Mouse (Mus musculus) neutrophil, adult 65 days (primary cell): ENCODE results near the gene Sin3a. TPM values are rescaled to one million over a fixed set of nuclear protein-coding genes. Genes with fewer than 3 reads are reported as not detected.

Source experiments
- total RNA-seq: library from RNA; stranded (reverse); gene quantifications from 2 replicates; pipeline ENCODE4 v1.2.4, GENCODE M21; 2023

Gene Sin3a
- total RNA-seq: 66.1 and 69.5 TPM in 2 replicates

DNA sequence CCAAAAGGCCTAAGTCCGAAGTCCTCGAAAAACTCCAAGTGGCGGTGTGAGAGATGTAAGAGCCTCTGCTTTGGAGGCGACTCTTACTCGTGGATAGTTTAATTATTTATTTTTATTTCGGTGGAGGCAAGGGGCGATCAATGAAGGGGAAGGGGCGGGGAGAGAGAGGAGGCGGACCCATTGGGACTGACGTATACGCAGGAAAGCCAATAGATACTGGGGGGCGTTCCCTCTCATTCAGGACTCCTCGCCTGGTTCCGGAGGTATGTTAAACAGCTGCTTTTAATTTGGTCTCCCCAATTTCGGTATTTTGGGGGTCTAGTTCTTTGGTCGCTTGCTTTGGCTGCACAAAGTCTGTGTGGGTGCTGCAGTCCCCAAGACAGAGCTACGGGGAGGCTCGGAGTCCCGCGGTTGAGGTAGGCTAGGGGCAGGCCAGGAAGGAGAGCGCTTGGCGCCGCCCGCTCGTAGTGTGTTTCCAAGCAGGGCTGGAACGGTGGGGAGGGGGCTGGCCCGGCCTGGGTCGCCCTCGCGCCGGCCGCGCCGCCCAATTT, at the start of gene Sin3a:
TSS of gene Sin3a (plus strand) at position 240 of the 551 bp plus-strand sequence.

DNA sequence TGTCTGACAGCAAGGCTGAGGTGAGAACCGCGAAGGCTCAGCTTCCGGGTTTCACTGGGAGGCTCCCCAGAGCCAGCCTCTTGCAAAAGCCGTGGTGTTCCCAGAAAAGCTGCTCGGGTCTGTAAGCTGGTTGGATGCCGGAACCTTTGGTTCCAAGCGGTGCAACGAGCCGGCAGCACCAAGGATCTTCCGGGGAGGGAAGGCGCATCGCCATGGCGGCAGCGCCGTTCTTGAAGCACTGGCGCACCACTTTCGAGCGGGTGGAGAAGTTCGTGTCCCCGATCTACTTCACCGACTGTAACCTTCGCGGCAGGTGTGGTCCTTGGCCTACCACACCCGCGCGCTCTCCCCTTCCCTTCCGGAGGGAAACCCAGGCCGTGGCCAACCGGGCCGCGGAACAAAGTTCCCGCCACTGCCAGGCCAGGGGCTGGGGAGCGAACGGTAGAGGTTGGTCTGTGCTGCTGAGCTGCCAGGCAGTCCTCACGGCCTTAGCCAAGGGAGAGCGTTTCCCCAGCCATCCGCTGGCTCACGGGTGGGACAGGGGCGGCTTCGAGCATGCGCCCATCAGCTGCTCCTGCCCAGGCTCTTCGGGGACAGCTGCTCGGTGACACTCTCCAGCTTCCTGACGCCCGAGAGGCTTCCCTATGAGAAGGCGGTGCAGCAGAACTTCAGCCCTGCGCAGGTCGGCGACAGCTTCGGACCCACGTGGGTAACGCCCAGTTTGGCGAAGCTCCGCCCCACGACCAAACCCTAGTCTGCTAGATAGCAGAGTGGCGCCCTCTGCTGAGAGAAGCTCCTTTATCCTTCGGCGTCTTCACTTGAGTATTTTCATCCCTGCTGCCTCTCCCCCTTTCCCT, 59.0 kb downstream of the Sin3a start, which contains the start of gene Man2c1:
TSS of gene Man2c1 (plus strand) at position 114 of the 857 bp plus-strand sequence.

DNA sequence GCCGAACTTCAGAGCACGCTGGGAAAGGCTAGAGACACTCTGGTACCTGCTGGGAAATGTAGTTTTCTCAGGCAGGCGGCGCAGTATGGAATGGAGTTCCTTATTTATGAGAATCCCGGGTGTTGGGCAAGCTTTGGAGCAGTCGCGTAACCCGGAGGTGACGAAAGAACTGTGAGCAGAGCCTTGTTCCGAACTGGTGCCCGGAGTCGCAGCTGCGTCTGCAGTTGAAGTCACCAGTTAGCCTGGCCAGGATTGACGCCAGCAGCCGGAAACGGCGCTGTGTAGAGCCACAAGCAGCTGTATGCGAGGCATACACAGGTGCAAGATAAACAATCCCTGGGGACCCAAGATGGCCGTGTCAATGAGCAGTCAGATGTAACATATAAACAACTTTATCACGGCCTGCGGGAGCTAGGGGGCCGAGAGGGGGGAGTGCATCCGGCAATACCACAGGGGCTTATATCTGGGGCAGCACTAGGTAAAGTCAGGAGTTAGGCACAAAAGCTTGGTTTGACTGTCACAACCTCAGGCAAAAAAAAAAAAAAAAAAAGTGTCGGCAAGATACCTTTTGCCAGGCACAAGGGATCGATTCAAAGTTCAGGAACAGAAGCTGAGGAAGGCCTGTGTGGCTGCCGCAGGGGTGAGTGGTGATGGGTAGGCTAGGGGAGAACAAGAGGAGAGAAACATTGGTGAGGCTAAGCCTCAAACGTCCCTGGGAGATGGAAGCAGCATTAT, 76.5 kb downstream of the Sin3a start, which contains the start of gene Neil1:
TSS of gene Neil1 (minus strand) at position 162 of the 735 bp plus-strand sequence.

DNA sequence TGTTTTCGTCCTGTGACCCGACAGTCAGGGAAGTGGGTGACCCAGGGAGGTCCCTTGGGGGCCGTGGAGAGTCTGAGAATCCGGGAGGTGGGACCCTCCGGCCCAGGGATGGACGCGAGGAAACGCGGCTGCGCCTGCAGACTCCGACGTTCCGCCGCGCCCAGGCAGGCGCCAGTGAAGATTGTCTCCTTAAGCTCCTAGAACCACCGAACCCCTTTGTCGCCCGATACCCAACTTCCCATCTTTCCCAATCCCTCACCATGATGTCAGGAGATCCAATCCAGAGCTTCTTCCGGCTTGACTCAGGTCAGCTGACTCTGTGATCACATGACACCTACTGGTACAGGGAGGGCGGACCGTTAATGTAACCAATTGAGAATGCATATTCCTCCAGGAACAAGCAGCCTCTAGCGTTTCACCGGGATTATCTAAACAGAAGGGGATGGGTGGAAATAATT, 86.2 kb downstream of the Sin3a start, which contains the start of gene Commd4:
TSS of gene Commd4 (minus strand) at position 319 of the 458 bp plus-strand sequence.

Other genes with a start within 250 kb of the Sin3a start
- not detected in 2 replicates for gene Odf3l1, start 207.4 kb upstream of the Sin3a start, total RNA-seq
- not detected in 2 replicates for gene Cspg4, start 207.0 kb upstream of the Sin3a start, total RNA-seq
- gene Snx33, start 143.7 kb upstream of the Sin3a start, total RNA-seq: 1.6 and 2.1 TPM in 2 replicates
- gene Imp3, start 134.6 kb upstream of the Sin3a start, total RNA-seq: 24.1 and 25.3 TPM in 2 replicates
- 2.2 and 2.4 TPM in 2 replicates for gene Snupn, start 121.2 kb upstream of the Sin3a start, total RNA-seq
- gene Ptpn9, start 77.1 kb upstream of the Sin3a start, total RNA-seq: 17.8 and 27.1 TPM in 2 replicates
- 40.6 and 67.6 TPM in 2 replicates for gene Man2c1, start 58.6 kb downstream of the Sin3a start, total RNA-seq
- 2.7 and 4.4 TPM in 2 replicates for gene Neil1, start 76.3 kb downstream of the Sin3a start, total RNA-seq
- gene Commd4, start 86.3 kb downstream of the Sin3a start, total RNA-seq: 41.1 and 58.4 TPM in 2 replicates
- not detected in 2 replicates for gene Trcg1, start 164.5 kb downstream of the Sin3a start, total RNA-seq
- gene 1700017B05Rik, start 190.6 kb downstream of the Sin3a start, total RNA-seq: 111 and 133 TPM in 2 replicates